Mouse (Mus musculus): ENCODE results near the gene Rpl23. TPM values are rescaled to one million over a fixed set of nuclear protein-coding genes. Genes with fewer than 3 reads are reported as not detected.

The Rpl23 gene
- polyA plus RNA-seq, 1 experiment from 2014 or later: 277 TPM

DNA sequence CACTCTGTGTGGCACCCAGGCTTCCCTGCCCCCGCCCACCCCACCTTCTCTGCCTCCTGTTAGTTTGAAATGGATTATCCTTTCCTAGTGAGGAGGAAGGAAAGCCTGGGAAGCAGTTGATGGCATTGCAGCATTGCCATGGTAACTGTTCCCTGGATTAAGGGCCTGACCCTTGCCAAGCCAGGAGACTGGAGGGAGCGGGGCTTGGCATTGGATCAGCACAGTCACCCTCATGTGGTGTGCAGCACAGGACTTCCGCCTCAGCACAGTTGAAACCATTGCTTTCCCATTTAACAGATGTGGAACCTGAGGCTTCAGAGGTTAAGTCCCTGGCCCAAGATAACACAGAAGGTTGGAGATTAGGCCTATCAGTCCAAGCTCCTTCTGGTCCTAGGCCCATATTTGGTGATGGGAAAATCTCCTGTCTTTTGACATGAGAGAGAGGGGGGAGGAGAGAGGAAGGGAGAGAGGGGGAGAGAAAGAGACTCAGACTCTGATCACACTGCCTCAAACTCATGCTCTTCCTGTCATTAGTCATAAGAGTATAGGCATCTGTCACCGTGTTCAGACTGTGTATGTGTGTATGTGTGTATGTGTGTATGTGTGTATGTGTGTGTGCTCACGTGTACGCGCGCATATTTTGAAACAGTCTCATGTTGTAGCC, 39.3 kb upstream of the Rpl23 start:
- Histone ChIP-seq H3K27ac (no peak overlapping the region), H3K4me1 (peaks cover 19% of the 10 kb centered on the region), H3K36me3 (replicated peaks) (peaks cover 12% of the 10 kb centered on the region; the same call in 1 of the 2 replicates), H3K9ac (no peak overlapping the region), H3K27me3 (replicated peaks) (no peaks in the 10 kb centered on the region), H3K4me3 (no peak overlapping the region), H3K9me3 (no peaks in the 10 kb centered on the region), H3K4me2 (no peak overlapping the region)
- no peak for ATAC-seq (replicated peaks)
- 92% methylated on average over 8 of the region's 8 CpGs for WGBS

DNA sequence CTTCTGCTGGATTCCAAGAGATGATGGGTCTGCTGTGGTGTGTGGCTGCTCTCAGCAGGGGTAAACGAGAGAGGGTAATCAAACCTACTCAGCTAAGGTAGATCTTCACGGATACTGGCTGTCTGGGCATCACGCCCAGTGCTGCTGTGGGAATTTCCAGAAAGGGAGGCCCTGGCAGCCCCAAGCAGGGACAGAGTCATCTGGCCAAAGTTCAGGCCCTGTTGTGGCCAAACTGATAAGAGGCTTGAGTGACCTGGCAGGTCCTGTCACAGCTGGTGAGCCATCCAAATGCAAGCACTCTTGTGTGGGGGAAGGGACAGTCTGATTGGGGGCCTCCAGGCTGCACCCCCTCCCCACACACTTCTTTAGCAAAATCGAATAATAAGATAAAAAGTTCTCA, 38.6 kb upstream of the Rpl23 start:
- no peak overlapping the region for H3K4me3 ChIP-seq
- H3K36me3 ChIP-seq (replicated peaks): peaks cover 11% of the 10 kb centered on the region; the same call in 1 of the 2 replicates
- peaks cover 25% of the 10 kb centered on the region for H3K4me1 ChIP-seq
- H3K27ac ChIP-seq: no peak overlapping the region
- no peak overlapping the region for H3K4me2 ChIP-seq
- H3K9ac ChIP-seq: no peak overlapping the region
- no peaks in the 10 kb centered on the region for H3K9me3 ChIP-seq
- 65% methylated on average over 4 of the region's 4 CpGs for WGBS
- ATAC-seq (replicated peaks): no peak
- H3K27me3 ChIP-seq (replicated peaks): no peaks in the 10 kb centered on the region

DNA sequence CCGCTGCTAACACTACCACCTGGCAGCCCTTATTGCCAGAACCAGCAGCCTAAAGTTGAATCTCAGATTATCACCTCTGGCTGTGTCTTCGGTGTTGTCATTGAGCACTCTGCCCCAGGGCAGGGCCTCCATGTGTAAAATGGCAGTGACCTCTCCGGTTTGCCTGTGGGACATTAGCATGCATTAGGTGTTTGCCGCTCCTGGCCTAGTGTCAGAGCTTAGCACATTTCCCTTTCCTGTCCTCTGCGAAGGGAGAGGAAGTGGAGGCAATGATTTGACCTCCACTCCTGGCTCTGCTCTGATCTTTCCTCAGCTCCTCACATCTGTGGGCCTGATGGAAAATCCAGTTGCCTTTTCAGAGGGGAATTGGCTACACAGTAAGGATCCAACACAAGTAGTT, 37.7 kb upstream of the Rpl23 start:
- no peak overlapping the region for H3K4me2 ChIP-seq
- H3K9ac ChIP-seq: no peak overlapping the region
- WGBS: 83% methylated on average over 5 of the region's 5 CpGs
- peaks cover 3% of the 10 kb centered on the region; the same call in 1 of the 2 replicates for H3K36me3 ChIP-seq (replicated peaks)
- H3K4me3 ChIP-seq: no peak overlapping the region
- ATAC-seq (replicated peaks): no peak
- H3K4me1 ChIP-seq: peaks cover 32% of the 10 kb centered on the region
- no peaks in the 10 kb centered on the region for H3K27me3 ChIP-seq (replicated peaks)
- H3K9me3 ChIP-seq: no peaks in the 10 kb centered on the region
- no peak overlapping the region for H3K27ac ChIP-seq

DNA sequence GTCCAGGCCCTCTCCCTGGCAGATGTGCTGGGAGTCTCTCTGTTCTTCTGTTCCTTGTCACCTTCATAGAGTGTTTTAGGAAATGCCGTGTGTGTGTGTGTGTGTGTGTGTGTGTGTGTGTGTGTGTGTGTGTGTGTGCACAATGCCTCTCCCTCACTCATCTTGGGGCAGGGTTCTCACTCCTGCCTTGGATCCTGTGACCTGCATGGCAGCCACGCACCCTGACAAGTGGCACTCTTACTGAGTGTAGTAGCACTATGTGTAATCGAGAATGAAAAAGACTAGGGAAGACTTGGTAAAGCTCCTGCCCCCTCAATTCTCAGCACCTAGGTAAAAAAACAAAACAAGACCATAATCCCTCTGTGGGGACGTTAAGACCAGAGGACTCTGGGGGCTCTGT, 36.9 kb upstream of the Rpl23 start:
- H3K27me3 ChIP-seq (replicated peaks): no peaks in the 10 kb centered on the region
- H3K4me1 ChIP-seq: peaks cover 33% of the 10 kb centered on the region
- WGBS: 48% methylated on average over 4 of the region's 4 CpGs
- peaks cover 8% of the 10 kb centered on the region; the same call in 1 of the 2 replicates for H3K36me3 ChIP-seq (replicated peaks)
- no peak for ATAC-seq (replicated peaks)
- H3K4me3 ChIP-seq: no peak overlapping the region
- no peak overlapping the region for H3K4me2 ChIP-seq
- H3K27ac ChIP-seq: peak overlapping the region; percentile 71
- H3K9me3 ChIP-seq: no peaks in the 10 kb centered on the region
- H3K9ac ChIP-seq: no peak overlapping the region

DNA sequence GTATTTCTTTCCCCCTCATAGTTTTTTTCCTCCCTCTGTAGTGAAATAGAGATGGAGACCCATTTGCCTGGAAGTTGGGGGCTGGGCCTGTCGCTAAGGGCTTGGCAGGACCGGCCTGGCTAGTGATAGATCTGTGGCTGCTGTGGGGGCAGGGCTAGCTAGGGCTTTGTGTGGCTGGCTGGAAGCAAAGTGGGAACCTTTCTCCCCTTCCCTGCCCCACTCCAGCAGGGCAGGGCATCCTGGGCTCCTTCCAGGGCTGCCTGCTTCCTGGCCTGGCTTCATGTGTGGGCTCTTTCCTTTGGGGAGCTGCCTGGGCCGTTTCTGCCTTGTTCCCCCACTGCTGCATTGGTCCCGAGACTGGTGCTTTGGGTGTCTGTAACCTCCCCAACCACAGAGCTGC, 36.3 kb upstream of the Rpl23 start:
- Histone ChIP-seq H3K27ac (peak overlapping the region; percentile 71), H3K4me1 (peaks cover 39% of the 10 kb centered on the region), H3K4me3 (no peak overlapping the region), H3K9ac (no peak overlapping the region), H3K4me2 (no peak overlapping the region), H3K36me3 (replicated peaks) (peaks cover 8% of the 10 kb centered on the region; the same call in 1 of the 2 replicates), H3K27me3 (replicated peaks) (no peaks in the 10 kb centered on the region), H3K9me3 (no peaks in the 10 kb centered on the region)
- 10% methylated on average over 4 of the region's 4 CpGs for WGBS
- peak; percentile 19; the same call in 1 of the 2 replicates for ATAC-seq (replicated peaks)

DNA sequence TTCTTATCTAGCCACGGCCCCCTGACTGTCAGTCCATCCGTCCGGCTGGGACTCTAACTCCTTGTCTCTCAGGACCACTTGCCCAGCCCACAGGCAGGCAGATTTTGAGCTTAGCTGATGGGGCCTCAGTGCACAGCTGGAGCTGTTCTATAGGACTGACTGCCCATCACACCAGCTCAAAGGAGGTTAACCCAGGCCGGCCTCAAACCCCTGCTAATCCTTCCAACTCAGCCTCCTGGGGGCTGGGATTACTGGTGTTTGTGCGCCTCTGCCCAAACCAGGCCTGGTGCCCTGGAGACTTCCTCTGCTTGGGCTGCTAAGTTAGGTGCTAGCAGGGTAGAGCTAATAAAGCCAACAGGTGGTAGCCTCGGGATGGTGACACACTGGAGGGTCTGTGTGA, 35.8 kb upstream of the Rpl23 start:
- ATAC-seq (replicated peaks): 0 out of 2 replicates have a peak, but pooled peaks have one; percentile 1
- Histone ChIP-seq H3K4me1 (peaks cover 44% of the 10 kb centered on the region), H3K27me3 (replicated peaks) (no peaks in the 10 kb centered on the region), H3K9ac (no peak overlapping the region), H3K36me3 (replicated peaks) (peaks cover 8% of the 10 kb centered on the region; the same call in 1 of the 2 replicates), H3K9me3 (no peaks in the 10 kb centered on the region), H3K4me3 (no peak overlapping the region), H3K4me2 (no peak overlapping the region), H3K27ac (peak overlapping the region; percentile 71)
- WGBS: 11% methylated on average over 6 of the region's 6 CpGs

DNA sequence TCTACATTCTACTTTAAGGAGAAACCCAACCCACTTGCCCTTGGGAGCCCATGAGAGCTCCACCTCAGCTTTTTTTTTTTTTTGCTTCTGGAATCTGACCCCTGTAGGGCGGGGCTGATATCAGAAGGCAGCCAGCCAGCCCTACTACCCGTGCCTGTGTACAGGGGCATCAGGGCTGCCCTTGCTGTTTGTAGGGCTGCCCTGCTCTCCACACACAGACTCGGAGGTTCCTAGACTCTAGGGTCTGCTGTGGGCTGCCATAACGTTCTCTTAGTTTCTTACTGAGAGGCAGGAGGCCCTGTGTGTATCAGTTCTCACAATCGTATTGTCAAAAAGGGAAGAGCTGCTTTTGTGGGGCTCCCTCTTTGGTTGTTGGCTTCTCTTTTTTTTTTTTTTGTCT, 35.1 kb upstream of the Rpl23 start:
- WGBS: 40% methylated on average over 5 of the region's 5 CpGs
- Histone ChIP-seq H3K36me3 (replicated peaks) (peaks cover 8% of the 10 kb centered on the region; the same call in 1 of the 2 replicates), H3K9ac (no peak overlapping the region), H3K27me3 (replicated peaks) (no peaks in the 10 kb centered on the region), H3K9me3 (no peaks in the 10 kb centered on the region), H3K27ac (no peak overlapping the region), H3K4me3 (no peak overlapping the region), H3K4me1 (peaks cover 51% of the 10 kb centered on the region), H3K4me2 (no peak overlapping the region)
- no peak for ATAC-seq (replicated peaks)

DNA sequence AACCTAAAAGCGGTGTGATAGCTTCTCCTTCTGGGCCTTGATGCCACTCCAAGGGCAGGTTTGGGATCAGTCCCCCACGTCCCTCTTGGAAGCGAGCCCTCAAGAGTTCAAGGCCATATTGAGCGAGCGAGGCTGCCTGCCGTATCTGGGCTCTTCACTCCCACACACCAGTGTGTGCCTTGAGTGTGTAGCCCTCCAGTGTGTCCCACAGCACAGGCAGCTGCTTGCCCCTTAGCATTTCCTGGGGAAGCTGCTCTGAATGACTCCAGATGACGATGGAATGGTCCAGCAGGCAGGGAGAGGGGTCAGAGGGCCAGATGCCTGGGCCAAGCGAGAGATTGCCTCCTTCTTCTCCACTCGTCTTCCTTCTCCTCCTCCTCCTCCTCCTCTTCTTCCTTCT, 34.7 kb upstream of the Rpl23 start:
- Histone ChIP-seq H3K4me2 (no peak overlapping the region), H3K36me3 (replicated peaks) (peaks cover 8% of the 10 kb centered on the region; the same call in 1 of the 2 replicates), H3K4me3 (no peak overlapping the region), H3K9me3 (no peaks in the 10 kb centered on the region), H3K27me3 (replicated peaks) (no peaks in the 10 kb centered on the region), H3K27ac (no peak overlapping the region), H3K9ac (no peak overlapping the region), H3K4me1 (peaks cover 55% of the 10 kb centered on the region)
- ATAC-seq (replicated peaks): no peak
- 58% methylated on average over 9 of the region's 9 CpGs for WGBS

DNA sequence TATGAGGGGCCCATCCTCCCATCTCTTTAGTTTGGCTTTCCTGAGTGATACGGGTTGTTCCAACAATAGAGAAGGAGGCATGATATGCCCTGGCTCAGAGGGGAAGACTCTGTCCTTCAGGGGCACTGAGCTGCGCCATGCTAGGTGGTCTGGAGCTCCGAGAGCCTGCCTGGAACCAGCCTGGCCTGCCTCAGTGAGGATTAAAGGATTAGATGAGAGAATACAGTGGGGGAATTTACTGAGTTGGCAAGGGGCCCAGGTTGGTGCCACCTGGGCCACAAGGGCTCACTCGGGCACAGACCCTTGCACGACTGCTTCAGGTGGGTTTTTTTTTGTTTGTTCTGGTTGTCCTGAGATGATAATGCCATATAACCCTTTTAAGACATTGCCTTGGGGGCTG, 33.9 kb upstream of the Rpl23 start:
- H3K4me1 ChIP-seq: peaks cover 63% of the 10 kb centered on the region
- no peak overlapping the region for H3K4me3 ChIP-seq
- WGBS: 31% methylated on average over 5 of the region's 5 CpGs
- peaks cover 8% of the 10 kb centered on the region; the same call in 1 of the 2 replicates for H3K36me3 ChIP-seq (replicated peaks)
- no peaks in the 10 kb centered on the region for H3K9me3 ChIP-seq
- H3K27ac ChIP-seq: 0 out of 2 replicates have a peak overlapping the region, but pooled peaks have one; percentile 56
- H3K27me3 ChIP-seq (replicated peaks): no peaks in the 10 kb centered on the region
- ATAC-seq (replicated peaks): no peak
- H3K9ac ChIP-seq: no peak overlapping the region
- no peak overlapping the region for H3K4me2 ChIP-seq

DNA sequence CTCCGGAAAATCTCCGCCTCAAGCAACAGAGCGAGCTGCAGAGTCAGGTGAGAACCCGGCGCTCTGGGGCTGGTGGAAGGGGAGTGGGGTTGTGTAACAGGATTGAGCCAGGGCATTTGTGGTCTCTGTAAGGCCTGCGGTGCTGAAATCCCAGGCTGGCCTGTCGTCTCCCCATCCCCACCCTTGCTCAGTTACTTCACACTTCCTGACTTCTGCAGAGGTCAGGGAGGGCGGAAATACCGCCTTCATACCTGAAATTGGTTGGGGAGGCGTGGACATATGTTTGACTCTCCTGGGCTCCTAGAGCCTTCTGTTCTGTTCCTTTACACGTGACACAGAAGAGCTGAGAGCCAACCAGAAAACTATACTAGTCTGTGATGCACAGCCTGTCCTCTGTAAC, 33.5 kb upstream of the Rpl23 start:
- Histone ChIP-seq H3K9ac (no peak overlapping the region), H3K4me1 (peaks cover 67% of the 10 kb centered on the region), H3K9me3 (no peaks in the 10 kb centered on the region), H3K36me3 (replicated peaks) (peaks cover 8% of the 10 kb centered on the region; the same call in 1 of the 2 replicates), H3K27ac (0 out of 2 replicates have a peak overlapping the region, but pooled peaks have one; percentile 56), H3K4me2 (no peak overlapping the region), H3K27me3 (replicated peaks) (no peaks in the 10 kb centered on the region), H3K4me3 (no peak overlapping the region)
- 67% methylated on average over 11 of the region's 11 CpGs for WGBS
- ATAC-seq (replicated peaks): no peak

DNA sequence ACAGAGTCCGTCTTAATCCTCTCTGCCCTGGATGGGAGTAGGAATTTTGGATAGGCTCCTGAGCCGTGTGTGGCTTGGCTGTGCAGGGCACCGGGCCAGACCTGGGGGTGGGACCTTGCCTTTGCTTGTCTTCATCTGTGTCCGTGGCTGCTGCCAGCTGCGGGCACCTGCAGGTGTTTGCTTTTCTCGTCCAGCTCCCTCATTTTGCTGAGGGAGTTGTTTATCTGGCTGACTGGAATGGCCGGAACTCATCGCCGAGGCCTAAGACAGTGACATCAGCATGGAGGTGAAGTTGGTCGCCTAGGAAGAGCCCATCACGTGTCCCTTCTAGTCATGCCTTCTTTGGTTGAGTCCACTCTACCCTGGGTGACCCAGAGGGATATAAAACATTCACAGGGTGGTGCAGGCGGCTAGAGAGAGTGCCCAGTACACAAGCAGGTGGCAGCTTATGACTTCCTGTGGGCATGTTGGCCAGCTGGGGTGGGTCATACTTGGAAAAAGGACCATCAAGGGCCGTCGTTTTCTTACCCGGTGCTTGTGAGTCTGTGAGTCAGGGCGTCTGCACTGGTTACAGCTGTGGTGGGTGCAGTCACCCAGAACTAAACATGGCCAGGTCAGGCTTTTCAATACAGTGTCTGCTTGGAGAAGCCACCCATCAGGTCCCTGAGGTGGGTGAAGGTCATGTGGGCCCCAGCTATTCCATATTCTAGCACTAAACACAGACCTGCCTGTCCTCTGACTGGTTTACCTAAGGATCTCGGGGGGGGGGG, 31.7 kb upstream of the Rpl23 start:
- H3K4me1 ChIP-seq: peaks cover 82% of the 10 kb centered on the region
- no peak overlapping the region for H3K9ac ChIP-seq
- no peak overlapping the region for H3K4me3 ChIP-seq
- H3K27ac ChIP-seq: peak overlapping the region; percentile 94
- no peak for ATAC-seq (replicated peaks)
- no peaks in the 10 kb centered on the region for H3K9me3 ChIP-seq
- 65% methylated on average over 17 of the region's 17 CpGs for WGBS
- peaks cover 15% of the 10 kb centered on the region for H3K36me3 ChIP-seq (replicated peaks)
- H3K27me3 ChIP-seq (replicated peaks): no peaks in the 10 kb centered on the region
- no peak overlapping the region for H3K4me2 ChIP-seq

DNA sequence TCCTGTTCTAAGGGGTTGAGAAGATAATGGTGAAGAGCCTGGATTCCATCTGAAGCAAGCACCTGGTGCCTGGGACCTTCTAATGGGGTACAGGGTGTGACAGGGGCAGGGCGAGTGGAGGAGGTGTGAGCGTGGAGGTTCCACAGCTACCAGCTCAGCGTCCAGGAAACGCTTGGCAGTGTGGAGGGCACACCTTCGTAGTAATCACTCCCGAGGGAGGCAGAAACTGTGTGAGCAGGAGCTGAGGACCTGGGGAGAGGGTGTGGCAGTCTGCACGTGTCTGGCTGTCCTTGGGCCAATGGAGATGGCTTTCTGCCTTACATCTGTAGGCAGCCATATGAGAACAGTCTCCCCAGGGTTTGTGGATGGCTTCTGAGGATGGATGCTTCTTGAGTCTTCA, 30.8 kb upstream of the Rpl23 start:
- H3K4me2 ChIP-seq: peak overlapping the region; percentile 43
- peak; percentile 48 for ATAC-seq (replicated peaks)
- no peaks in the 10 kb centered on the region for H3K9me3 ChIP-seq
- H3K27me3 ChIP-seq (replicated peaks): no peaks in the 10 kb centered on the region
- peaks cover 20% of the 10 kb centered on the region for H3K36me3 ChIP-seq (replicated peaks)
- peak overlapping the region; percentile 15; the same call in 1 of the 2 replicates for H3K9ac ChIP-seq
- peak overlapping the region; percentile 94 for H3K27ac ChIP-seq
- H3K4me3 ChIP-seq: peak overlapping the region; percentile 18; the same call in 1 of the 2 replicates
- 24% methylated on average over 7 of the region's 7 CpGs for WGBS
- peaks cover 83% of the 10 kb centered on the region for H3K4me1 ChIP-seq
